Mouse (Mus musculus) mouse embryonic stem cell (cell line): ENCODE measurements around the gene Dennd6a.
"Not testable (repeated sequence)": the region's sequence is repeated elsewhere in the genome, so short reads cannot be mapped to it uniquely, and the experiment has no call there.

ENCODE experiments used
- in situ Hi-C, 2 experiments: fragments of 300-500 bp; cut with MboI; formaldehyde crosslinking; loops; 1 replicate in 1 of 2; 3 replicates in 1 of 2; pipeline ENCODE4 v1.14.3; 2019 to 2020; ENCODE audit warnings: low sequenced_read_pairs in 2 of 2, low pct_unique_long_range_greater_than_20kb in 1 of 2, mixed read lengths in 1 of 2; ENCODE audit not compliant: unreplicated experiment in 1 of 2

The Dennd6a gene

DNA sequence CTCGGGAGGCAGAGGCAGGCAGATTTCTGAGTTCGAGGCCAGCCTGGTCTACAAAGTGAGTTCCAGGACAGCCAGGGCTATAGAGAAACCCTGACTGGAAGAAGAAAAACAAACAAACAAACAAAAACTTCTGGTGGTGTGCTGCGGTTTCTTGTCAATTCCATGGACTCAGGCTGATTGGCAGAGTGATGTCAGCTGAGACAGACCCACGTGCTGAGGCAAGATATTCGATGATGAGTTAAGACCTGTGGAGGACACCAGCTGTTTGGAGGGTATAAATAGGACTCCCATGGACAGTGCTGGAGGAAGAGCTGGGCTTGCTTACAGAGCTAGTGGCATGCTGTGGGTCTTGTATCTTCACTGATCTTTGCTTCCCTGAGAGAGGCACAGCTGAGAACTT, at the start of gene Dennd6a:
Gene Dennd6a (plus strand): TSS at position 301 of the 400 bp plus-strand sequence.
- in situ Hi-C loops, result not testable (repeated sequence)

DNA sequence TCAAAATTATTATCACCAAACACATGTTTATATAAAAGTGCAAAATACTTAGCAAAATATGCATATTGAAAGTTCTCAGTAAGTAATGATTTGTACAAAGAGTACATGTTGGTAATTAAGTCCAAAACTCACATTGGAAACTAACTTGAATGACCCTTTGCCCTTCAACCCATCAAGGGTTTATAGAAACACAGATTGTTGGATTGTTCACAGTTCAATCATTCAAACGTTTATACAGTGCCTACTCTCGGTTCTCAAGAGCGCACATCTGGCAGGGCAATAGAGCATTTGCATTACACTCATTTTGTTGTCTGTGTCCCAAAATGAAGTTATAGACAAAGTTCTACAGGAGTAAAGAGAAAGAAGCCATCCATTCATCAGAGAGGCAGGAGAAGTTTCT, 47.7 kb upstream of the Dennd6a start:
- in situ Hi-C loops, result no loop called here

- in situ Hi-C loops, result no loop called here
Observed at GRCm38 (mm10) chr14:26528296-26528695, 45.4 kb upstream of the Dennd6a start.

DNA sequence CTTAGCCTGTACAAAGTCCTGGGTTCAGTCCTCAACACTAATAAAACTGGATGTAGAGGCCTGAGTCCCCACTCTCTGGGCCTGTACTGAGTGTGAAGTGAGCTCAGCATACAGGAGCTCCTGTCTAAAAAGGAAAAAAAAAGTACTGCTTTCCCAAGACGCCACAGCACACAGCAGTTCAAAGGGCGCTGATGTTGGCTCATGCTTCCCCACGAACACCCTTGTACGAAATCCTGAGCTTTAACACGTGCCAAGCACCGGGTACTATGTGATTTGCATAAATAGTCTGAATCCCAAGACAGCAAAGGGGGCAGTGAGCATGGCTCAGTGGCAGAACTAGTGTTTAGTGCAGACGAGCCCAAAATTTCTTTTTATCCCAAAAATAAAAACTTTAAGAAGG, 43.3 kb upstream of the Dennd6a start:
- in situ Hi-C loops, result no loop called here

GRCm38 (mm10) chr14:26531410-26532313, 42.0 kb upstream of the Dennd6a start:
- in situ Hi-C loops, result no loop called here

DNA sequence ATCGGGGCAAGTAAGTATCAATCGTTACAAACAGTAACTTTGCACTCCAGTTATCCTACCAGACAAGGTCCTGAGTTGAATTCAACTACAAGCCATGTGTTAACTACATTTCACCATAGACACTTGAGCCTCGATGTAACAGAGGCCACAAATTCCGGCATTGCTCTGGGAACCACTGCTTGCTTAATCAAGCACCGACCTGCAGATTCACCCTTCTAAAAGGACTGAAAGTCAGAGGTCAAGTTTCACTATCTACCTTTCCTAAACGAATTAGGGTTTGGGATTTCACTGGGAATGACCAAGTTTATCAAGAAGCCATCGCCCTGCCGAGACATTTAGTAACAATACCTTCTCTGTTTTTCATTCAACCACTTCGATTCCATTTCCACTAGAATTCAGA, 40.9 kb upstream of the Dennd6a start:
- in situ Hi-C loops, result no loop called here

DNA sequence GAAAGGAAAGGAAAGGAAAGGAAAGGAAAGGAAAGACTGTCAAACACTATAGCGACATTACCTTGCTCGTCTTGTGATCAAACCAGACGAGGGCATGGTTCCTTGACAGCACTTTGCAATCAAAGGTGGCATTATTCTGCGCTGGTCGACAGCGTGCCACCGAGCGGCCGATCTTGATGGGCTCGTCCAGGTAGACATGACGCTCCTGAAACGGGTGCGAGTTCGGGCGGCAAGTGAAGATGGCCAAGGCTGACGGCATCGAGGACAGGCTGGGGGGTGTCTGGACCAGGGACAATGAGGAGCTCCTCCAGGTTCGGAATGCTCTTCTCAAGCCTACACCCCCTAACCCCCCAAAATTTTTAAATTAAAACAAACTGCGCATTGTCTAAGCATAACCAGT, 40.4 kb upstream of the Dennd6a start:
- in situ Hi-C loops, result no loop called here

DNA sequence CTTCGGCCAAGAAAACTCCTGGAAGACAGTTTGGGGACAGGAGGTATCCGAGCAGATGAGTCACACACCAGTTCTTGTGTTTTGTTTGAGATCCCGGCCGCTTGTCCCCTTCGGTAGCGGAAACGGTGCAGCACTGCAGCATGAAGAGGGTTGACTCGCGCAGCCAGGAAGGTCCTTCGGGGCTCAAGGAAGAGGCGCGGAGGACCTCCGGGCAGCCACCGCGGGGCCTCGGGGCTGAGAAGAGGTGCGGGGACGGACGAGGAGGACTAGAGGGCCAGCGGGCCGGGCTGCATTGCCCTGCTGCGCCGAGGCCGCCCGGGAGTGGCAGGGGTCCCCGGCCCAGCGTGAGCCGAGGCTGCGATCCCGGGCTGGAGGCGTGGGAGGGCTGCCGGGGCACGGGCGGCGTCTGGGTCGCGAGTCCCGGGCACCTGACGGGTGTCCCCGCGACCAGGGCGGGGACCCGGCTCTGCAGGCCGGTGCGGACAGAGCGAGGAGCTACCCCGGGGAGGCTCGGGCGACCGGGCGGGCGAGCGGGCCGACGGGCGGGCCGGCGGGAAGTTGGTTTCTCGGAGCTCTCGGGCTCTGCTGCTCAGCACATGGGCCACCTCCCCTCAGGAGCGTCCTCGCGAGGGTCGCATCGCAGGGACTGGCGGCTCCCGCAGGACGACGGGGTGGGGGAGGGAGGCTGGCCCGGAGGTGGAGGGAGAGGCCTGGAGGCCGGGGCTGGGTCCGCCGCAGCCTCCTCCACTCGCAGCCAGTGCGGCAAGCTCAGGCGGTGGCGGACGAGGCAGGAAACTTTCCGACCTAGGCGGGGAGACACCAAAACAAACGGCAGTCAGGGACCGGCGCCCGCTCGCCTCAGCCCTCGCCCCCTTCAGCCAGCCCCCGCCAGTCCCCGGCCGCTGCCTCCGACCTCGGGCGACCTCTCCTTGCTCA, 39.6 kb upstream of the Dennd6a start:
- in situ Hi-C loops, result no loop called here

DNA sequence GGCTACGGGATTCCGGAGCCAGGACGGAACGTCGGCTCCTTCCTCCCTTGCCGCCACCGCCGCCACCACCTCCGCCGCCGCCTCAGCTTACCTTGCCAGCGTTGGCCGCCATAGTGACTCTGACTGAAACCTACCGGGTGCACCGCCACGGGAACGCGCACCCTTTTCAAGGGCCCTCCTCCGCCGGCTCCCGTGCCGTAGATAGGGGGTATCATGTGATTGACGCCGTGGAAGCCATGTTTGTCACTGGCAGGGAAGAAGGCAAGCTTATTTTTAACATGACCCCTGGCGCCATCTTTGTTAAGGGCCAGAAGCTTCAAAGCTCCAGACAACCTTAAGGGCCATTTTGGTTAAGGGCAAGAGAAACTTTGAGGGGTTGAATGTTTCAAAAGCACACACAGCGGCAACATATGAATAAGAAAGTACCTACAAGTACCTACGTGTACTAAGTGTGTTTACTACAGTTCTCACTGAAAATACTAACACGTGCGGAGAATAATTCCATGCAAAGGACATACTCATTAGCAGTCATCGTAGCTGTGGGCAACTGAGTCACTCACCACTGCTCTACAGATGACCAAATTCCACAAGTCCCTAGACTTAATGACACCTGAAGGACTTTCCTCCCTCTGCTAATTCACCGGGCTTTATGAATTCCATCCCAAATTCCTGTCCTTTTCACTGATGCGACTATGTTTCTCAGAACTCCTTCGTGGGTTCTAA, 38.7 kb upstream of the Dennd6a start, which contains the start of gene Slmap:
Gene Slmap (minus strand): TSS at position 175 of the 723 bp plus-strand sequence.
- in situ Hi-C loops, result no loop called here

GRCm38 (mm10) chr14:26539241-26539640, 34.4 kb upstream of the Dennd6a start:
- in situ Hi-C loops, result no loop called here

GRCm38 (mm10) chr14:26540577-26540976, 33.1 kb upstream of the Dennd6a start:
- in situ Hi-C loops, result no loop called here

DNA sequence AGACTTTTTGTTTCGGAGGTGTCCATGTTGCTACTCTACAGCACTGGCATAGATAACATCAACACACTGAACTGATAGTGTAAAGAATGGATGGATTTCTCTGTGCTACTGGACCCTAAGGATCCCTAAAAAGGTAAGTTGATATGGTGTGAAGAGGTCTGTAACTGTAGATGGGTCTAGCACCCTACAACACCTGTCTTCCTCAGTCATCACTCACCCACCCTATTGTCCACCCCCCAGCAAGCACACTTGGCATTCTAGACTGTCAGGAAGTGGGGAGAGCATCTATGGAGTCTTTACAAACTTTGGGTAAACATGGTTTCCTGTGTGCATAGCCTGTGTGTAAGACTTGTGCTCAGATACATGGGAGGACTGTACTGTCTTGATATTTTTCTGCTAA, 31.5 kb upstream of the Dennd6a start:
- in situ Hi-C loops, result no loop called here

- in situ Hi-C loops, result no loop called here
Observed at GRCm38 (mm10) chr14:26547516-26548488, 25.9 kb upstream of the Dennd6a start.

GRCm38 (mm10) chr14:26550712-26551111, 22.9 kb upstream of the Dennd6a start:
- in situ Hi-C loops, result no loop called here

DNA sequence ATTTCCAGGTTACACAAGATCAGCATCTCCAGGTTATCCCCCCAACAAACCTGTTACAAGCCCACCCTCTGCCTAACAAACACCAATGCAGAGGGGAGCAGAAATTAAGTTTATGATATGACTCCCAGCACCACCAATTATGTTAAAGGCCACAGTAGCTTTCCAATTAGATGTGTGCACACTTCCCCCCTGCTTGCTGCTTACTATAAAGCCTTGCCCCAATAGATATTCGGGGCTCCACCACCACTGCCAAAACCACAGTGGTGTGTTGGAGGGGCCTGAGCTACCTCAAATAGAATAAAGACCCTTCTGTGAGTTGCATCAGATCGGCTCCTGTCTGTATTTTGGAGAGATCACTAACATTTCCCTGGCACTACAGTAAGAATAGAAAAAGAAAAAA, 21.2 kb upstream of the Dennd6a start:
- in situ Hi-C loops, result no loop called here

DNA sequence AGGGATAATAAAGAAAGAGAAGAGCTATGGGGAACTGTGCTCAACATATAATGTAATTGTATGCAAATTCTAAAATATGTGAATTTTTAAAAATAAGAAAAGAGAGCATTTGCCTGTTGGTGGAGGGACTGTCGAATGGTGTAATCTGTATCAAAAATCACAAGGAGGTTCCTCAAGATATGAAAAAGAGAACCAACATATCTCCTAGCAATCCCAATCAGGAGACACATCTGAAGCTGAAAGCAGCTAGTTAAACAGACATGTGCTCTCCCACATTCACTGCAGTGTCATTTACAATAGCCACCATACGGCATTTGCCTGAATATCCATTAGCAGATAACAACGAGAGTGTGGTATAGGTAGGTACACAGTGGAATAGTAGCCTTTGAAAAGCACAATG, 20.8 kb upstream of the Dennd6a start:
- in situ Hi-C loops, result no loop called here

DNA sequence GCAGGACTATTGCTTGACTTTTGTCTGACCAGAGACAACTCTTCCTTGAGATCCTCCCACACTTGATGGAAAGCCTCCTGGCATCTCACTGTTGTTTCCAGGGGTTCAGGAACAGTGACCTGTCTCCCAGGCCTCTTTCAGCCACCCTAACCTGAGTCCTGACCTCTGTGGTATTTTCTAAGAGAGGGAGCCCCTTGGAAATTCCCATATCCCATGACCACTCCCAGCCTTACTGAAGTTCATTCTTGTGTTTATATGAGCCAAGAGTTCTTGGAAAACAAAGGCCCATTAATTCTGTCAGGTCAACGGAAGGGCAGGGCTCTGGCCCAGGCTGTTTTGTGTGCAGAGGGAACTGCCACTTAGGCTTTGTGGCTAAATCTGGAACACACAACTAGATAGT, 16.1 kb upstream of the Dennd6a start:
- in situ Hi-C loops, result no loop called here

DNA sequence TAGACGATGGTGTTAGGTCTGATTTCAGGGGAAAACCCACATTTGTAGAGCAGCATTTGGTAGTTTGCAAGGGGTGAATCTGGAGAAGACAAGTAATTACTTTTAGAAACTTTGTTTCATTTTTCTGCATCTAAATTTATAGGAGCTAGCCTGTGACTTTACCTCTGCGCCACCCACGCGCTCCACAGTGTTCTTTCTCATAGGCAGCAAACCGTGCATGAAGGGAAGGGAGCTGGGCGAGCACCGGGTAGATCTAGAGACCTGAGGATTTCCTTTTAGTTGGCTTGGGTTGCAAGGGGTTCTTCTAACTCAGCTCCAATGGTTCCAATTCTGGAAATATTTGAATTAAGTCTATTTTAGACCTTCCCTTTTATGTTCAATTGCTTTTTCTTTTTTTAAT, 15.1 kb upstream of the Dennd6a start:
- in situ Hi-C loops, result no loop called here
